Mouse (Mus musculus) testis, adult 2 months (tissue): ENCODE measurements at regions not wholly inside any gene's neighbourhood (a gene's known extent, or its start where the extent isn't known, plus 50 kb on each side); places are given as distances from the start of the nearest gene placed in this dataset.

Experiments used
- H3K27ac ChIP-seq: fragments of 200-500 bp; 2 replicates; pipeline ENCODE4 v1.5.1; 2012; ENCODE audit warnings: low read depth, low read length; ENCODE audit not compliant: control insufficient read depth, insufficient read depth
- H3K27me3 ChIP-seq: fragments of 200-500 bp; 2 replicates; pipeline ENCODE4 v1.6.1; 2012; ENCODE audit warnings: mild to moderate bottlenecking, low read length, moderate library complexity; ENCODE audit not compliant: control insufficient read depth, insufficient read depth
- H3K36me3 ChIP-seq: fragments of 200-500 bp; 2 replicates; pipeline ENCODE4 v1.6.1; 2012; ENCODE audit warnings: mild to moderate bottlenecking, low read length; ENCODE audit not compliant: control insufficient read depth, insufficient read depth
- H3K4me1 ChIP-seq: fragments of 200-500 bp; 2 replicates; pipeline ENCODE4 v1.6.1; 2012; ENCODE audit warnings: low read length; ENCODE audit not compliant: control insufficient read depth, insufficient read depth
- H3K4me3 ChIP-seq: fragments of 200-500 bp; 2 replicates; pipeline ENCODE4 v1.5.1; 2012; ENCODE audit warnings: low read depth, mild to moderate bottlenecking, low read length, moderate library complexity, mixed read lengths; ENCODE audit not compliant: control insufficient read depth
- CTCF ChIP-seq: fragments of 200-500 bp; IDR thresholded peaks from 2 replicates; pipeline ENCODE4 v1.5.1; 2012; ENCODE audit warnings: low read depth, mild to moderate bottlenecking, inconsistent platforms, low read length, moderate library complexity; ENCODE audit not compliant: control insufficient read depth, insufficient read depth, insufficient replicate concordance
- POLR2A ChIP-seq: fragments of 200-500 bp; IDR thresholded peaks from 2 replicates; pipeline ENCODE4 v1.6.1; 2012; ENCODE audit warnings: low read depth, mild to moderate bottlenecking, inconsistent platforms, low read length, moderate library complexity; ENCODE audit not compliant: control insufficient read depth

DNA sequence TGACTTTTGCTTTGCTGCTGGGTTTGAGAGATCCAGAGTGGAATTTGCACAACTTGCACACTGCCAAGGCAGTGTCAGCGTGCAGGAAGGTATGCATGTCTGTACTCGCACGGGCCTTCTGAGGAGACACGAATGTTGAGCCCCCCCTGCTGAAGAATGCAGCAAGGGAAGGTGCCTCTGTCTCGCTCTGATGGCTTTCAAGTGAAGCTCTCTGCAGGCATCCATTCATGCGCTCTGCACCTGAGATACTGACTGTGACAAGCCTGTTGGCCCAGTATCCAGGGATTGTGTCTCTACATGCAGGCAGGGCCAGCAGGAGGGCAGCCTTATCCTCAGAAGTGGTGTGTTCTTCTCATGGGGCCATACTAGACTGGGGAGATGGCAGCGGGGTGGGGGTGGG lies 105.0 kb downstream of the Zfp36l1 start:
- Histone ChIP-seq H3K27ac (no peak overlapping the region), H3K27me3 (no peaks in the 10 kb centered on the region), H3K4me1 (no peaks in the 10 kb centered on the region), H3K36me3 (no peaks in the 10 kb centered on the region), H3K4me3 (no peak overlapping the region)
- no peak for TF ChIP-seq POLR2A
- no peak for TF ChIP-seq CTCF

DNA sequence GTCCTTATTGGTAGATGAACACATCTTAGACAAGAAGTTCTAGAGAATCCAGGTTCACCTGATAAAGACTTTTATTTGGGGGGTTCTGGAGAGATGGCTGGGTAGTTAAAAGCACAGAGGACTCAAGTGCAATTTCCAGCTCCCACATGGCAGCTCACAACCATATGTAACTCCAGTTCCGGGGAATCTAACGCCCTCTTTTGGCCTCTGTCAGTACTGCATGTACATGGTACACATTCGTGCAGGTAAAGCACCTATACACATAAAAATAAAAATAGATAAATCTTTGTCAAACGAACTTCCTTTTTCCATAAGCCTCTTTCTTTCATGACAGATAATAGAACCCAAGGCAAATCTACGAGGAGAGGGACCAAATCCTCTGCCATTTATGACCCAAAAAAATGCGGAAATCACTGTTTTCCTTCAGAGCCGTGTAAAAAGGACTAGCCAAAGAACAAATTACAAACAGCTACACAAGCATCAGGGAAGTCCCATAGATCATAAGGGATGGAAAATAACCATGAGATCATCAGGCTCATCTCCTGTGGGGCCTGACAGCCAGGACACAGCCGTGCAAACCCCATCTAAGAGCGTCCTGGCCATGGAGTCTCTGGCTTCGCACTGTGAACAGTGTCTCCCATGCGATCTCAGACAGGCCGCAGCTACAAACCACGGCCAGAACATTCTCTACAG lies 107.4 kb downstream of the Zfp36l1 start:
- H3K27me3 ChIP-seq = no peaks in the 10 kb centered on the region
- TF ChIP-seq POLR2A (no peak), CTCF (no peak)
- no peak overlapping the region for H3K27ac ChIP-seq
- H3K4me1 ChIP-seq = peaks cover 3% of the 10 kb centered on the region; the same call in 1 of the 2 replicates
- no peaks in the 10 kb centered on the region for H3K36me3 ChIP-seq
- H3K4me3 ChIP-seq = no peak overlapping the region

DNA sequence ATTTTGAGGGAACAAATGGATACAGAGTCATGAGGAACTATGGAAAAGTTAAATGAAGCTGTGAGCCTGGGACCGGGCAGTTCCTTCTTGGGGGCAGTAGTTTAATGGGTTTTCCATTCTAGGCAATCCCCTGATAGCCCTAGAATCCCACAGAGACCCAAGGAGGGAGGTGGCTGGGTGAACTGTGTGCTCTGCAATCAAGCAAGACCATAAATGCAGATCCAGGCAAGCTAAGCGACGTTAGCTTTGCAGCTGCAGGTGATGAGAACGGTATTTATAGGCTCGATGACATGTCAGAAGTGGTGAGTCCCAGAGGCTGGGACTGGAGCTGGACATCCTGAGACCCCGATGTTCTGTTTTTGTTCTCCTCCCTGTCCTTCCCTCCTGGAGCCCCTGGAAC lies 108.2 kb downstream of the Zfp36l1 start:
- no peak overlapping the region for H3K27ac ChIP-seq
- no peaks in the 10 kb centered on the region for H3K27me3 ChIP-seq
- H3K36me3 ChIP-seq = no peaks in the 10 kb centered on the region

DNA sequence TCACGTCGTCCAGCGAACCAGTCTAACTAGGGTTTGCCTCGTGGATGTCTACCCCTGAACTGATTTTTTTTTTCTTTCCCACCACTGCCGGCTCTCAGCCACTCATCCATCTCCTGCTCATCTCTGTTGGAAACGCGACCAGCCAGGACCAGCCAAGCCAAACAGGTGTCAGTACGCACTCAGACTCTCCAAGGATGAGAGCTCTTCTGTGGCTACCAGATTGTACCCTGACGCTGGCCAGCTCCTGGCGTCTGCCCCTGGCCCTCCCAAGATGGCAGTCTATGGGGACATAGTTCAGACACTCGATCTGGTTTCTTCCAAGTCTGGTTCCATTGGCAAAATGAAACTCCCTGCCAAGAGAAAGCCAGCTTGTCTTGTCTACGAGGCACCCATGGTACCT lies 109.3 kb downstream of the Zfp36l1 start:
- TF ChIP-seq POLR2A = no peak

More for the DNA sequence above, 108.2 kb downstream of the Zfp36l1 start:
- Histone ChIP-seq H3K4me1 (peaks cover 3% of the 10 kb centered on the region; the same call in 1 of the 2 replicates), H3K4me3 (no peak overlapping the region)
- no peak for TF ChIP-seq POLR2A
- TF ChIP-seq CTCF = no peak

DNA sequence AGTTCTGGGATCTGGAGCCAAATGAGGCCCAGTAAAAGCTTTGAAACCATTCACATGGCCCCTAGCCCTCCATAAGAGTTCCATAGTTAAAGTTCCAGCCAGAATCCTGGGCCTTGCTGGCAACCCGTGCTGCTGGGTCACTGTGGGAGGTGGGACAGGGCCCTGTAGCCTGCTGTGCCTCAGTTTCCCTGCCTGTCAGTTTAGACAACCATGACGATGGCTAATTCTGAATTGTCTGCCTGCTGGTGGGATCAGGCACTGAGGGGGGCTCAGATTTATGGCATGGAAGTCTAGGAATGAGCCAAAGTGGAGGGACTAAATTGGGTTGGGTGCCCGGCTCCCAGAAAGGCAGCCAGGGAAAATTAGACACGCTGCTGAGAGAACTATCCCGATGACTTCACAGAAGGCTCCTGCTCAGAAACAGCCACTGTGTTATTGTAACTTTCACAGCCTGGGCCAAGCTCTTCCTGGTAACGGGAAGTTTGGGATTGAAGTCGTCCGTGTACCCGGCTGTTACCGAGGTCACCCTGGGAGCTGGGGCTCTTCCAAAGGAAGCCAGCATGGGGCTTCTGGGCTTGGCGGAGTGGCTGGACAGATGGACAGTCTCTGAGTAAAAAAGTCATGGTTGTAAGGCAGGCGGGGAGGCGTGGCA lies 110.2 kb downstream of the Zfp36l1 start:
- no peak for TF ChIP-seq POLR2A
- TF ChIP-seq CTCF = no peak
- Histone ChIP-seq H3K4me3 (no peak overlapping the region), H3K27me3 (no peaks in the 10 kb centered on the region)

More for the DNA sequence above, 109.3 kb downstream of the Zfp36l1 start:
- Histone ChIP-seq H3K27ac (no peak overlapping the region), H3K27me3 (no peaks in the 10 kb centered on the region), H3K4me3 (no peak overlapping the region), H3K36me3 (no peaks in the 10 kb centered on the region), H3K4me1 (peaks cover 3% of the 10 kb centered on the region; the same call in 1 of the 2 replicates)

DNA sequence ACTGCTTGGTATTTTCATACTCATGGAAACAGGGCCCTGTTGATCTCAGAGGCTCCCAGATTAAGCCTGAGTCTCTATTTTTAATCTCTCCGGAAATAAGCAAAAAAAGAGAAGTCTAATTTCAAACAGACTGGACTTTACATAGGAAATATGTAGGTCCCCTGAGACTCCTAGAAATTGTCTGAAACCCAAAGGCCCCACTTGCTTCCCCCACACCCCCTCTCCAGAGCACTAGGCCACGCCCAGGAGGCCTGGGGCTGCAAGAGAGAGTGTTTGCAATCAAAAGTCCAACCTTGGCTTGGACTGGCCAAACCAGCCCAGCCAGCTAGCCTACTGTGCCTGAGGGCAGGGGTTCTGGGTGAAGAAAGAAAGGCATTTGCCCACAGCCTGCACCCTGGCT lies 111.0 kb downstream of the Zfp36l1 start:
- H3K4me3 ChIP-seq = no peak overlapping the region
- TF ChIP-seq CTCF (no peak), POLR2A (no peak)
- H3K27me3 ChIP-seq = no peaks in the 10 kb centered on the region
- H3K36me3 ChIP-seq = no peaks in the 10 kb centered on the region
- no peak overlapping the region for H3K27ac ChIP-seq
- peaks cover 3% of the 10 kb centered on the region; the same call in 1 of the 2 replicates for H3K4me1 ChIP-seq

More for the DNA sequence above, 110.2 kb downstream of the Zfp36l1 start:
- H3K27ac ChIP-seq = no peak overlapping the region
- peaks cover 3% of the 10 kb centered on the region; the same call in 1 of the 2 replicates for H3K4me1 ChIP-seq
- no peaks in the 10 kb centered on the region for H3K36me3 ChIP-seq

DNA sequence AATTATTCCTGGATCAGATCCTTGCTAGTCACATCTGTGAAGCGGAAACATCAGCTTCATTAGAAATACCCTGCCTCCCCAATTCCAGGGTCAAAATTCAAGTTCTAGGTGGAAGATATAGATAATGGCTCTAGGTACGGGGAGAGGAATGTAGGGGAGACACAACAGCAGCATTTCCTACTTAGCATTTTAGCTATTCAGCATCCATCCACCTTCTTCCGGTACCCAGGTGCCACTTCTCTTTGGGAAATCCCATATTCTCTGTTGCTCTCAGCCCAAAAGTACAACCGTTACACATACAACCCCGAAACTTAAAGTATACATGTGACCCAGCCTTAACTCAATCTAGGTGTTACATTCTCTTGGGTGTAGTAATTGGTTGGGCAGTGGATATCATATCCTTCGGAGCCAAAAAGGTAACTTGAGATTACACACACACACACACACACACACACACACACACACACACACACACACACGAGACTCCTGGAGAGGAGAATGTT lies 112.9 kb downstream of the Zfp36l1 start:
- Histone ChIP-seq H3K36me3 (no peaks in the 10 kb centered on the region), H3K27ac (no peak overlapping the region), H3K4me3 (no peak overlapping the region), H3K27me3 (no peaks in the 10 kb centered on the region), H3K4me1 (peaks cover 3% of the 10 kb centered on the region; the same call in 1 of the 2 replicates)
- TF ChIP-seq POLR2A = no peak

DNA sequence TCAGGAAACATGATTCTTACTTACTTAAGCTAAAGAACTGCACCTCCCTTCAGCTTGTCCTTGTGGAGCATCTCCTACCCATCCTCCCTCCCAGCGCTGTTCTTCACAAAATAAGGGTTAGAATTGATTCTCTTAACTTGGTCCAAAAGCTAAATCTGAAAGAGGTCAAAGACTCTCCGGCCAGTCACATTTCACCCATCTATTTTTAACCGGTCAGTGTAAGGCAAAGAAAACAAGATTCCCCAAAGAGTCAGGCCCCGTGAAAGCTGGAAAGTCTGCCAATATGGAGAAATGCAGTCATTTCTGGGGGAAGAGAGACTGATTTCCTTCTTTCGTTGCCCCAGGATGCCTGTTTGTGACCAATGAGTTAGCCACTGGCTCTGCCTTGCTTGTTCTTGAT lies 114.0 kb downstream of the Zfp36l1 start:
- H3K27ac ChIP-seq = no peak overlapping the region
- H3K36me3 ChIP-seq = no peaks in the 10 kb centered on the region
- H3K4me1 ChIP-seq = peaks cover 3% of the 10 kb centered on the region; the same call in 1 of the 2 replicates
- no peak overlapping the region for H3K4me3 ChIP-seq
- no peak for TF ChIP-seq CTCF
- no peak for TF ChIP-seq POLR2A
- no peaks in the 10 kb centered on the region for H3K27me3 ChIP-seq
